8 mouse cellular contexts compared by ENCODE assay signal in the genomic region with DNA sequence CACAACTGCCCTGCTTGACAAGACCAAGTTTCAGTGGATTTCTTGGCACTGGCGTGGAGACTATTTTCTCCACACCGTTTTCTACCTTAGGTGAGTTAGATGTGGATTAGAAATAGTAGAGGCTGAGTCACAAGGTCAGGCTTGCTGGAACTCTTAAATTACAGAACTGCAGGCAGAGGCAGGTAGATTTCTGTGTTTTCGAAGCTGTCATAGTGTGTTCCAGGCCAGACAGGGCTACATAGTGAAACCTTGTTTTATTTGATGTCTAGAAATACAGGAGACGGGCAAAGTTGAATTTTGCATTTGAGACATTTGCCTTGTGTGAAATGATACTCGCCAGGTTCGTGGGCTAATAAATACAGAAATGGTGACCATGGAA. TPM values are rescaled to one million over a fixed set of nuclear protein-coding genes. Genes with fewer than 3 reads are reported as not detected.
DNase-seq lines count a peak whose midpoint lies in the region; ATAC-seq and TF ChIP-seq lines count a peak whose summit lies in the region.

No protein-coding gene starts in this region.

- peaks cover 7% of the 10 kb centered on the region for H3K4me1 ChIP-seq in kidney, embryonic 16.5 days (ENCODE audit: insufficient read depth, low read length)
- H3K4me1 ChIP-seq in embryonic facial prominence, embryonic 12.5 days, result no peaks in the 10 kb centered on the region
- no peaks in the 10 kb centered on the region for H3K4me1 ChIP-seq in intestine, embryonic 15.5 days (replicated peaks)
- H3K4me1 ChIP-seq in midbrain, postnatal 0 days (ENCODE audit: insufficient read depth, low read length), result 0 out of 2 replicates have a peak, but pooled peaks cover 6% of the 10 kb centered on the region

- no peak for ATAC-seq in kidney, embryonic 16.5 days (ENCODE audit: low FRiP score, low TSS enrichment)
- ATAC-seq in embryonic facial prominence, embryonic 12.5 days (ENCODE audit: insufficient number of reproducible peaks, insufficient read depth, low FRiP score, low TSS enrichment), result no peak
- ATAC-seq in intestine, embryonic 15.5 days, result no peak; the same call in 1 of the 2 replicates
- ATAC-seq in midbrain, postnatal 0 days (ENCODE audit: low FRiP score), result peak; percentile 29; the same call in 1 of the 2 replicates

- WGBS in kidney, embryonic 16.5 days, result 54% methylated on average over 6 of the region's 6 CpGs
- 54% methylated on average over 6 of the region's 6 CpGs for WGBS in embryonic facial prominence, embryonic 12.5 days
- WGBS in intestine, embryonic 15.5 days, result 51% methylated on average over 6 of the region's 6 CpGs
- WGBS in midbrain, postnatal 0 days, result 52% methylated on average over 6 of the region's 6 CpGs

- no peaks in the 10 kb centered on the region for H3K27me3 ChIP-seq in kidney, embryonic 16.5 days (ENCODE audit: insufficient read depth, low read length)
- no peaks in the 10 kb centered on the region for H3K27me3 ChIP-seq in embryonic facial prominence, embryonic 12.5 days
- no peaks in the 10 kb centered on the region for H3K27me3 ChIP-seq in intestine, embryonic 15.5 days (replicated peaks)
- no peaks in the 10 kb centered on the region for H3K27me3 ChIP-seq in midbrain, postnatal 0 days (ENCODE audit: insufficient read depth, low read length)

- peak overlapping the region; percentile 55 for H3K4me3 ChIP-seq in kidney, embryonic 16.5 days (ENCODE audit: low read length)
- peak overlapping the region; percentile 67 for H3K4me3 ChIP-seq in embryonic facial prominence, embryonic 12.5 days
- H3K4me3 ChIP-seq in intestine, embryonic 15.5 days (replicated peaks), result peak overlapping the region; percentile 64
- peak overlapping the region; percentile 56 for H3K4me3 ChIP-seq in midbrain, postnatal 0 days (ENCODE audit: low read depth, low read length)

- no peak overlapping the region for H3K27ac ChIP-seq in kidney, embryonic 16.5 days (ENCODE audit: low read length)
- H3K27ac ChIP-seq in embryonic facial prominence, embryonic 12.5 days, result no peak overlapping the region
- H3K27ac ChIP-seq in intestine, embryonic 15.5 days, result no peak overlapping the region
- no peak overlapping the region for H3K27ac ChIP-seq in midbrain, postnatal 0 days (ENCODE audit: low read depth, low read length)

- peaks cover 8% of the 10 kb centered on the region for H3K36me3 ChIP-seq in kidney, embryonic 16.5 days (ENCODE audit: insufficient read depth, low read length)
- peaks cover 18% of the 10 kb centered on the region; the same call in 1 of the 2 replicates for H3K36me3 ChIP-seq in embryonic facial prominence, embryonic 12.5 days
- no peaks in the 10 kb centered on the region; the same call in 1 of the 2 replicates for H3K36me3 ChIP-seq in intestine, embryonic 15.5 days
- H3K36me3 ChIP-seq in midbrain, postnatal 0 days (ENCODE audit: insufficient read depth, low read length), result peaks cover 14% of the 10 kb centered on the region

- H3K9me3 ChIP-seq in kidney, embryonic 16.5 days (ENCODE audit: low read length), result no peaks in the 10 kb centered on the region
- no peaks in the 10 kb centered on the region for H3K9me3 ChIP-seq in embryonic facial prominence, embryonic 12.5 days
- H3K9me3 ChIP-seq in intestine, embryonic 15.5 days, result no peaks in the 10 kb centered on the region
- no peaks in the 10 kb centered on the region for H3K9me3 ChIP-seq in midbrain, postnatal 0 days (ENCODE audit: low read length)

- DNase-seq in kidney, postnatal 4 days, result no peak
- DNase-seq in midbrain, postnatal 0 days (ENCODE audit: low spot score), result no peak
- DNase-seq in thymus, postnatal 4 days, result no peak
- no peak for DNase-seq in thymus, postnatal 25 days
- DNase-seq in cerebellum, adult 18-20 months, result no peak

- no peak for TF ChIP-seq CTCF in midbrain, postnatal 0 days (IDR thresholded peaks at IDR 0.05)

- H3K4me2 ChIP-seq in kidney, embryonic 16.5 days (replicated peaks; ENCODE audit: low read depth, low read length), result peak overlapping the region; percentile 54
- peak overlapping the region; percentile 60 for H3K4me2 ChIP-seq in embryonic facial prominence, embryonic 12.5 days (replicated peaks)
- H3K4me2 ChIP-seq in intestine, embryonic 15.5 days (replicated peaks), result peak overlapping the region; percentile 59
- peak overlapping the region; percentile 56 for H3K4me2 ChIP-seq in midbrain, postnatal 0 days (ENCODE audit: low read depth, low read length, poor library complexity, severe bottlenecking)

- no peak overlapping the region; the same call in 1 of the 2 replicates for H3K9ac ChIP-seq in kidney, embryonic 16.5 days (replicated peaks; ENCODE audit: low read length)
- no peak overlapping the region for H3K9ac ChIP-seq in embryonic facial prominence, embryonic 12.5 days
- H3K9ac ChIP-seq in intestine, embryonic 15.5 days, result 0 out of 2 replicates have a peak overlapping the region, but pooled peaks have one; percentile 24
- H3K9ac ChIP-seq in midbrain, postnatal 0 days (replicated peaks; ENCODE audit: low read length, poor library complexity, severe bottlenecking), result no peak overlapping the region

RNA-seq across cellular contexts. Expression of a gene that starts 0.3 kb away (rescaled TPM):
- 14.3 and 16.2 TPM in 2 replicates for polyA plus RNA-seq in kidney, embryonic 16.5 days (2015; fragmentation: Nextera tagmentation; extraction: Ambion mirVana)
- polyA plus RNA-seq in embryonic facial prominence, embryonic 12.5 days (2016; fragmentation: Nextera tagmentation; extraction: Ambion mirVana), result 12.2 and 15.5 TPM in 2 replicates
- 12.2 and 13.2 TPM in 2 replicates for polyA plus RNA-seq in intestine, embryonic 15.5 days (2015; fragmentation: Nextera tagmentation; extraction: Ambion mirVana)
- 18.6 and 21.1 TPM in 2 replicates for total RNA-seq in midbrain, postnatal 0 days (2014; rRNA removed)
- polyA plus RNA-seq in midbrain, postnatal 0 days (2015; fragmentation: Nextera tagmentation; extraction: Ambion mirVana), result 13.5 and 14.9 TPM in 2 replicates

RNA-seq across cellular contexts. Expression of a gene that starts 15.0 kb away (rescaled TPM):
- polyA plus RNA-seq in kidney, embryonic 16.5 days (2015; fragmentation: Nextera tagmentation; extraction: Ambion mirVana), result 2.0 and 2.7 TPM in 2 replicates
- polyA plus RNA-seq in embryonic facial prominence, embryonic 12.5 days (2016; fragmentation: Nextera tagmentation; extraction: Ambion mirVana), result 3.6 and 4.1 TPM in 2 replicates
- 1.2 and 1.7 TPM in 2 replicates for polyA plus RNA-seq in intestine, embryonic 15.5 days (2015; fragmentation: Nextera tagmentation; extraction: Ambion mirVana)
- 3.9 and 4.1 TPM in 2 replicates for total RNA-seq in midbrain, postnatal 0 days (2014; rRNA removed)
- 5.2 TPM in 2 replicates for polyA plus RNA-seq in midbrain, postnatal 0 days (2015; fragmentation: Nextera tagmentation; extraction: Ambion mirVana)

RNA-seq across cellular contexts. Expression of a gene that starts 49.5 kb away (rescaled TPM):
- 2.3 and 3.0 TPM in 2 replicates for polyA plus RNA-seq in kidney, embryonic 16.5 days (2015; fragmentation: Nextera tagmentation; extraction: Ambion mirVana)
- 3.0 and 3.3 TPM in 2 replicates for polyA plus RNA-seq in embryonic facial prominence, embryonic 12.5 days (2016; fragmentation: Nextera tagmentation; extraction: Ambion mirVana)
- polyA plus RNA-seq in intestine, embryonic 15.5 days (2015; fragmentation: Nextera tagmentation; extraction: Ambion mirVana), result 1.6 and 1.9 TPM in 2 replicates
- 4.5 and 5.6 TPM in 2 replicates for total RNA-seq in midbrain, postnatal 0 days (2014; rRNA removed)
- 0.99 and 1.4 TPM in 2 replicates for polyA plus RNA-seq in midbrain, postnatal 0 days (2015; fragmentation: Nextera tagmentation; extraction: Ambion mirVana)
